Mouse (Mus musculus) thymus, postnatal 4 days (tissue): Measurements from ENCODE around the gene E2f7.

Source experiments
- DNase-seq: peaks from one replicate; pipeline ENCODE4 v3.0.0; 2021

E2f7 gene

GRCm38 (mm10) chr10:110782655-110783054 lies 37.4 kb downstream of the E2f7 start:
- DNase-seq: peak; percentile 18

GRCm38 (mm10) chr10:110788049-110788752 lies 43.0 kb downstream of the E2f7 start:
- no peak for DNase-seq

- no peak for DNase-seq
Observed at GRCm38 (mm10) chr10:110789683-110790082, 44.4 kb downstream of the E2f7 start.

DNA sequence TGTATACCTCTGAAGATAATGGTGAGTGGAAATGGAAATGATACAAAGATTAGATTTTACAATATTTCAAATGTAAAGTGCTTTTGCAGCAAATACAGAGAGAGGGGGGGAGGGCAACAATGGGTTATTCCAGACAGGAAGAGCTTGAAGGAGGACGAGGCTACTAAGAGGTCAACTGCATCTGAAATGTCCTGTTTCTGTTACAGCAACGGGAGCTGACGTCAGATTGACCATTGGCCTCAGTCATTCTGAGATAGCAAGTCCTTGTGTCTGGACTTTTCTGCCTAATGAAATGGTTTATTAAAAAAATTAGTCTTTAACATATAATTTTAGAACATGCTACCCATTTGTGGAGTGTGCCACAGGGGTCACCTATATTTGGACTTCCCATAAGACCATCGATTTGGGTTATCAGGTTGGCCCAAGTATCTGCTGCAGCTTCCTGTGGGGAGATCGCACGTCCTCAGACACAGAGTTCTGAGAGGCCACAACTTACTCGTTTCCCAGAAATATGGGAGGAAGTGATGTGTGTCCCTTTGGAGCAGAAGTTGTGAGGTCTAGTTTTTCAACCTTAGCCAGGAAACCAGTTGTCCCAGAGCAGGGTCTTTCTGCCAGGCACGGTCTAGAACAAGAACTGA lies 48.0 kb downstream of the E2f7 start:
- no peak for DNase-seq

DNA sequence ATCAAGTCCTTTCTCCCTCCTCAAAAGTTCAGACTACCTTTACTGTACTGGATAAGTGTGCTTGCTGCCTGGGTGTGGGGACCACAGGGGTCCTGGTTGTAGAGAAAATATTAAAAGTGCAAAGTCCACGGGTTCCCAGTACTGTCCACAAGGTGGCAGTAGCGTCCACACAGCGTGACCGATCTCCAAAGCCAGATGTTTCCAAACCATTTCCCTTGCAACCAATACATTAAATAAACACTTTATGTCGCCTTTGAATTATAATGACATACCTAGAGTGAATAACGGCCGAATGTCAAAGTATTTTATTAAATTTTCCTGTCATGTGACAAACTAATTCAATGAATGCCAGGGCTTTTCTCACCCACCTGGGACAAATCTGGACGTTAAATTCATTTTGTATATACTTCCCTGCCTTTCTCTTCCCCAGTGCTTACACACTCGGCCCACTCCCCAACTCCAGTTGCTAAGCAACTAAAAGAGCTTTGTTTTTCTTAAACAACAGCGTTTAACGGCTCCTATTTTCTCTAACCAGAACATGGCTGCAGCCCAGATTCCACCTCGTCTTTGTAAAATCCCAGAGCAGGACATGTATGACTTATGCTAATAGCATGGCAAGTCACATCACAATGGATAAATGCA lies 49.4 kb downstream of the E2f7 start:
- peak; percentile 60 for DNase-seq

GRCm38 (mm10) chr10:110795206-110795796 lies 50.1 kb downstream of the E2f7 start:
- no peak for DNase-seq

- DNase-seq: no peak
Observed at GRCm38 (mm10) chr10:110801296-110801695, 56.1 kb downstream of the E2f7 start.

DNA sequence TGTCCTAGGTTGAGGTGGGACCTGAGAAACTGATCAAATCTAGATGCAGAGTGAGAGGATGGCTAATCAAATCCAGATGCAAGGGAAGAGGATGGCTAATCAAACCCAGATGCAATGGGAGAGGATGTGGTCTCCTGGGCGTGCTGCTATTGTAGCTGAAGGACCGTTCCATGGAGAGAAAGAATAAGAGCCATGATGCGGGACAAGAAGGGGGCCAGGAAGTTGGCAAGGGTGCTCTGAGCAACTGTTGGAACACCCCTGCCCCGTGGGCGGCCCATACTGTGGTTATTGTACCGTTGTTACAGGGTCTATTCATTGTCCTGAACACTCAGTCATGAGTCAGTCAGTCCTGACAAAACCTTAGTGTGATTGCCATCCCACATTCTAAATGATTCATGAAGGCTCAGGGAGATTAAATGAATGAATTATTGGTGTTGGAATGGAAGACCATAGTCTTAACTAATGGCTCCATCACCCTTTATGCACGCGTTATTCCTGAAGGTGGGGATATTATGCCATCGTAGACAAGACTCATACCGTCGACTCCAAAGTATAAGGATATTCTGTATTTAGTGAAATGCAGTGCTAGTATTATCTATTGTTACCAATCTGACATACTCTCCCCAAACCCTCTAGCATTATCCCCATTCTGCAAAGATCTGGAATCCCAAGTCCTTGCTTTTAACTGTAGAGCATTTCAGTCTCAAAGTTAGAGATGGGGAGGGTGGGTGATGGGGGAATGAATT lies 59.2 kb downstream of the E2f7 start:
- DNase-seq: no peak

- DNase-seq: no peak
Observed at GRCm38 (mm10) chr10:110805025-110805740, 59.9 kb downstream of the E2f7 start.

DNA sequence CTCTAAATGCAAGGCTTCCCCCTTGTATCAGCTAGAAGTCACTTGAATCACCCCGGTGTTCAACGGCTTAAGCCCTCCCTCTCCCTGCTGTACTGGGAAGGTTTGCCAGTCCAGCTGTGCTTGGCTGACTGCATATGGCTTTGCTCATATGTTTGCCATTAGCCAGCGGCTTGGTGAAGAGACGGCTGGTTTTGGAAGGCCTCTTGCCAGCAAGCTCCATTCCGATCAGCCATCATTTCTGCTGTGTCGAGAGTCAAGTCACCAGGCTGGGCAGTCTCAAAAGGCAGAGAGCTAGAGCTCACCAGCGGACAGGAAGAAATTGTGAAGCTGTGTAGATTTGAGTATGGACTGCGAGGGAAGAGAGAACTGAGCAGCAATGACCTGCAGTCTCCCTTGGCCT lies 61.2 kb downstream of the E2f7 start:
- DNase-seq: no peak

- DNase-seq: no peak
Observed at GRCm38 (mm10) chr10:110810528-110810927, 65.3 kb downstream of the E2f7 start.

DNA sequence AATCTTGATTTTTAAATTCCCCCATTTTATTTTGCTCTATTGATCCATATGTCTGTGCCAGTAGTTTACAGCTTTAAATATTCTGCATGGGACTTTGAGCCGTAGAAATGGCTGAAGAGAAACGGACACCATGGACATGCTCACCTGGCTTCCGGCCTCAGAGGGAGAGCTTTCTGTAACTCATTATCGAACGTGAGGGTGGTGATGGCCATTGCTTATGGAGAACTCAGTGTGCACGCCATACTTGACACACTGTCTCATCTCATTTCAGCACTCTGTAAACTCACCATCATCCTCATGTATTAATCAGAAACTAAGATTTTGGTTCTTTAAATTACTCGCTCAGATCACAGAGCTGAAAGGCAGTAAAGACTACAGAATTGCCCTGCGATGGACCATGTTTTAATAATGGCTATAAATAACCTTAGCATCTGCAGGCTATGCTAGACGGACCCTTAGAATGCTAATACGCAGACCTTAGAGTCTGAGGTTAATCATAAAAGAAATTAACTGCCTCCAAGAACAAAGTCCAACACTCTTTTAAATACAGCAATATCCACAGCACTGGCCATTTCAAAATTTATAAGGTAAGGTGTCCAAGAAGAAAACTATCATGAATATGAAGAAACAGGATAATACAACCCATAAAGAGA lies 66.1 kb downstream of the E2f7 start:
- no peak for DNase-seq

DNA sequence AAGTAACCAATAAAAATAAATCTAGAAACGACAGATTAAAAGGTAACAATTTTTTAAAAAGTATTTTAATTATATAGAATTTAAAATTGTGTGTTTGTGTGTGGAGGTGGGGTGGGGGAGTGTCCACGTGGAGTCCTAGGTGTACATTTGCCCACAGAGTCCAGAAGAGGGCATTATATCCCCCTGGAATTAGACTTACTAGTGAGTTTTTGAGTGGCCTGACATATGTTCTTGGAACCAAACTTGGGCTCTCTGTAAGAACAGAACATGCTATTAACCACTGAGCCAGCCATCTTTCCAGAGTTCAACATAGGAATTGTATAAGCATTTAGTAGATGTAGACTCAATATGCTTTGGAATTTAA lies 66.6 kb downstream of the E2f7 start:
- DNase-seq: no peak

GRCm38 (mm10) chr10:110821139-110821538 lies 75.9 kb downstream of the E2f7 start:
- no peak for DNase-seq

DNA sequence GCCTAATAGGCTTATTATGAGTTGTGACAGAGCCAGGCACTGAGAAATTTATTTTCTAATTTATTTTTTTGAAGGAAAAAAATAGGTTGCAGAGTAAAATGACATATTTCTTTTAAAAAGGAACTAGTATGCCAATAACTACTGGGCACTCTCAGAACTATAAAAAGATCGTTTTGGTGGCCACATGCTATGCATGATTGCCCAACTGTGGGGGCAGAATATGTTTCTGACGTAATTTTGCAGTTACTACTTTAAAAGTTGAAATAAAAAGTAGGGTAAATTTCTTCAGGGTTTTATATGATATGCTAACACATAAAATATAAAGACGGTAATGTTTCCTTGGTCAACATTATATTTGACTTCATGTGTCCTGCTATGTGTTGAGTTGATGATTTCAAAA lies 76.5 kb downstream of the E2f7 start:
- DNase-seq: no peak

- DNase-seq: no peak
Observed at GRCm38 (mm10) chr10:110832336-110832735, 87.1 kb downstream of the E2f7 start.

DNA sequence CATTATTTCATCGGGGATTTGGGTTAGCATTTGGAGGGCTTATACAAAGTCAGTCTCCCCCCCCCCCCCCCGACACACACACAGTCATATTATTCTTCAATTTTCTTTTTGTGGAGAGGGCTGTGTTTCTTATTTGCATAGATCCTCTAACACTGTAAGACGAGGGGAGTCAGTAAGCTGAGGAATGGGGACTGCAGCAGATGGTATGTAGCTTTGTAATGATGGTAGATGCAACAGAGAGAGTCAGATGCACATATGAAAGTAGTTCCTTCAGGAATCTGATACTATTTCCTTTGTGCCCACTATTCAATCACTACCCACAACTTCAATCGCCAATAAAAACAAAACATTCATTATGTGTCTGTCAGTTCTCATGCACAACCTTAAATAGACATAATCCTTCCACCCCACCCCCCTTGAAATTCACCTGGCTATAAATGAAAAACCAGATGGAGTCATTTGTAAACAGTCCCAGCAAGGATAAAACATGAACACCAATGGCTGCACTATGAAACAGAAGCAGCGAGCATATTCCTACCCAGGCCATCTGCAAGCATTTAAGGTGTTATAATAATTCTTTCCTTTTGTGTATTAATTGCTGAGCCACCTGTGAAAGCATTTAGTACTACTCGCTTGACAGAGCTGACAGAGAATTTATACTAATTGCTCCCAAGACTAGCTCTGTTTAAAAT lies 90.0 kb downstream of the E2f7 start:
- DNase-seq: no peak
